Mouse (Mus musculus): ENCODE results near the gene Trim66.

The Trim66 gene

GRCm38 (mm10) chr7:109522084-109522483 lies 14.2 kb upstream of the Trim66 start:
- no peak for DNase-seq (ENCODE audit: inconsistent ontology term)

- DNase-seq (ENCODE audit: inconsistent ontology term) = no peak
Measured at GRCm38 (mm10) chr7:109519936-109520335, 12.0 kb upstream of the Trim66 start.

GRCm38 (mm10) chr7:109518838-109519696 lies 11.1 kb upstream of the Trim66 start, which contains the start of gene Rpl27a:
Gene Rpl27a, plus strand, starts transcription at chr7:109519147.
- DNase-seq (ENCODE audit: inconsistent ontology term) = peak; percentile 100

GRCm38 (mm10) chr7:109518036-109518681 lies 10.2 kb upstream of the Trim66 start:
- DNase-seq (ENCODE audit: inconsistent ontology term) = no peak

- no peak for DNase-seq (ENCODE audit: inconsistent ontology term)
Measured at GRCm38 (mm10) chr7:109516500-109516899, 8.6 kb upstream of the Trim66 start.

GRCm38 (mm10) chr7:109511838-109512237 lies 3.9 kb upstream of the Trim66 start:
- no peak for DNase-seq (ENCODE audit: inconsistent ontology term)

GRCm38 (mm10) chr7:109510799-109511198 lies 2.9 kb upstream of the Trim66 start:
- no peak for DNase-seq (ENCODE audit: inconsistent ontology term)

GRCm38 (mm10) chr7:109507572-109507971 lies 362 bp downstream of the Trim66 start:
- DNase-seq (ENCODE audit: inconsistent ontology term) = no peak

- DNase-seq (ENCODE audit: inconsistent ontology term) = no peak
Measured at GRCm38 (mm10) chr7:109507119-109507518, 815 bp downstream of the Trim66 start.

GRCm38 (mm10) chr7:109497507-109497906 lies 10.4 kb downstream of the Trim66 start:
- no peak for DNase-seq (ENCODE audit: inconsistent ontology term)

GRCm38 (mm10) chr7:109493319-109494316 lies 14.3 kb downstream of the Trim66 start:
- peak; percentile 18 for DNase-seq (ENCODE audit: inconsistent ontology term)

- no peak for DNase-seq (ENCODE audit: inconsistent ontology term)
Measured at GRCm38 (mm10) chr7:109492616-109493318, 15.2 kb downstream of the Trim66 start.

GRCm38 (mm10) chr7:109484221-109484620 lies 23.7 kb downstream of the Trim66 start:
- DNase-seq (ENCODE audit: inconsistent ontology term) = peak; percentile 82

- peak; percentile 76 for DNase-seq (ENCODE audit: inconsistent ontology term)
Measured at GRCm38 (mm10) chr7:109480765-109481197, 27.2 kb downstream of the Trim66 start.

GRCm38 (mm10) chr7:109477926-109478325 lies 30.0 kb downstream of the Trim66 start:
- no peak for DNase-seq (ENCODE audit: inconsistent ontology term)

GRCm38 (mm10) chr7:109470700-109471099 lies 37.2 kb downstream of the Trim66 start:
- DNase-seq (ENCODE audit: inconsistent ontology term) = no peak

GRCm38 (mm10) chr7:109468262-109468701 lies 39.7 kb downstream of the Trim66 start:
- DNase-seq (ENCODE audit: inconsistent ontology term) = no peak

GRCm38 (mm10) chr7:109467591-109467990 lies 40.3 kb downstream of the Trim66 start:
- no peak for DNase-seq (ENCODE audit: inconsistent ontology term)

GRCm38 (mm10) chr7:109460698-109461097 lies 47.2 kb downstream of the Trim66 start:
- DNase-seq (ENCODE audit: inconsistent ontology term) = no peak

GRCm38 (mm10) chr7:109456563-109456962 lies 51.4 kb downstream of the Trim66 start:
- no peak for DNase-seq (ENCODE audit: inconsistent ontology term)

GRCm38 (mm10) chr7:109455748-109456147 lies 52.2 kb downstream of the Trim66 start:
- DNase-seq (ENCODE audit: inconsistent ontology term) = no peak

Measured in Muller cell, postnatal 12 days (primary cell).